Comparison of ENCODE assay signal across 8 mouse cellular contexts in genomic region chr8:105554087-105554486, GRCm38 (mm10). TPM values are rescaled to one million over a fixed set of nuclear protein-coding genes. Genes with fewer than 3 reads are reported as not detected.
A peak's percentile ranks its signal among the peaks of the same experiment; 100 is the strongest.
DNase-seq lines count a peak whose midpoint lies in the region; ATAC-seq and TF ChIP-seq lines count a peak whose summit lies in the region.

No protein-coding gene starts in this region.

- ATAC-seq in megakaryocyte-erythroid progenitor cell, adult 5-6 weeks (replicated peaks; ENCODE audit: low FRiP score, low TSS enrichment, poor library complexity, severe bottlenecking): peak; percentile 93

- DNase-seq in thymus, adult 2 months: peak; percentile 55
- no peak for DNase-seq in thymus, adult 18-20 months
- DNase-seq in cerebellum, adult 8-10 months: peak; percentile 76
- peak; percentile 58 for DNase-seq in gastrocnemius, postnatal 14 days
- DNase-seq in induced T-regulatory cell, adult 2 months (ENCODE audit: low read depth): peak; percentile 72
- peak; percentile 65 to 83 for DNase-seq in left cerebral cortex, postnatal 25 days (ENCODE audit: low spot score in 2 of 2)

- intact Hi-C loops in gastrocnemius, postnatal 14 days (cut with DNase I; ENCODE audit: low total_unique reads): loop anchor here (5.0 kb wide), 2 partner anchors 37 to 67 kb away; partner anchors contain the start of gene Hsd11b2
- intact Hi-C loops in left cerebral cortex, postnatal 25 days (cut with DNase I): loop anchor here (1.0 kb wide), 1 partner anchor 38 kb away; no protein-coding TSS in a partner anchor

- no peak overlapping the region for H3K27ac ChIP-seq in thymus, adult 2 months (ENCODE audit: control insufficient read depth, insufficient read depth, low read length)
- H3K27ac ChIP-seq in testis, adult 2 months (ENCODE audit: control insufficient read depth, insufficient read depth, low read depth, low read length): no peak overlapping the region

- no peak for TF ChIP-seq POLR2A in thymus, adult 2 months (IDR thresholded peaks at IDR 0.05; ENCODE audit: control insufficient read depth, extremely low read depth, insufficient read depth, low read length, poor library complexity)
- no peak for TF ChIP-seq POLR2A in testis, adult 2 months (IDR thresholded peaks at IDR 0.05; ENCODE audit: control insufficient read depth, low read depth, low read length)

- no peaks in the 10 kb centered on the region for H3K4me1 ChIP-seq in thymus, adult 2 months (replicated peaks; ENCODE audit: control insufficient read depth, insufficient read depth, low read length)
- no peaks in the 10 kb centered on the region for H3K4me1 ChIP-seq in testis, adult 2 months (ENCODE audit: control insufficient read depth, insufficient read depth, low read length)

- H3K27me3 ChIP-seq in thymus, adult 2 months (ENCODE audit: control insufficient read depth, insufficient read depth, low read length): no peaks in the 10 kb centered on the region
- no peaks in the 10 kb centered on the region for H3K27me3 ChIP-seq in testis, adult 2 months (ENCODE audit: control insufficient read depth, insufficient read depth, low read length)

- TF ChIP-seq CTCF in thymus, adult 2 months (IDR thresholded peaks at IDR 0.05; ENCODE audit: borderline replicate concordance, control insufficient read depth, extremely low read depth, insufficient read depth, low read length, poor library complexity): no peak
- TF ChIP-seq CTCF in testis, adult 2 months (IDR thresholded peaks at IDR 0.05; ENCODE audit: control insufficient read depth, insufficient read depth, insufficient replicate concordance, low read depth, low read length): peak; percentile 43; the same call in 1 of the 2 replicates

- H3K36me3 ChIP-seq in thymus, adult 2 months (ENCODE audit: control insufficient read depth, insufficient read depth, low read length): peaks cover 4% of the 10 kb centered on the region; the same call in 1 of the 2 replicates
- no peaks in the 10 kb centered on the region for H3K36me3 ChIP-seq in testis, adult 2 months (ENCODE audit: control insufficient read depth, insufficient read depth, low read length)

- no peak overlapping the region for H3K4me3 ChIP-seq in thymus, adult 2 months (ENCODE audit: control insufficient read depth, insufficient read depth, low read length)
- H3K4me3 ChIP-seq in testis, adult 2 months (ENCODE audit: control insufficient read depth, low read depth, low read length): no peak overlapping the region

RNA-seq across cellular contexts. Expression of gene Atp6v0d1, which starts 11.8 kb away (rescaled TPM):
- 112 and 119 TPM in 2 replicates for polyA plus RNA-seq in thymus, adult 2 months (2012; rRNA removed)
- total RNA-seq in gastrocnemius, postnatal 14 days (2021): 10 to 100 TPM; 43.2 to 44.7 TPM
- total RNA-seq in left cerebral cortex, postnatal 25 days (2021): 100 to 1,000 TPM; 317 to 340 TPM
- 51.9 and 70.3 TPM in 2 replicates for total RNA-seq in megakaryocyte-erythroid progenitor cell, adult 5-6 weeks (2014; fragmentation: Nextera tagmentation)
- total RNA-seq in megakaryocyte-erythroid progenitor cell, adult 5-6 weeks (2017): 21.0 and 32.0 TPM in 2 replicates
- polyA plus RNA-seq in testis, adult 2 months (2012; rRNA removed): 43.8 and 47.4 TPM in 2 replicates

RNA-seq across cellular contexts. Expression of gene Hsd11b2, which starts 35.5 kb away (rescaled TPM):
- 0.46 and 0.90 TPM in 2 replicates for polyA plus RNA-seq in thymus, adult 2 months (2012; rRNA removed)
- 1 to 10 TPM; 1.9 to 2.1 TPM for total RNA-seq in gastrocnemius, postnatal 14 days (2021)
- not detected for total RNA-seq in left cerebral cortex, postnatal 25 days (2021)
- total RNA-seq in megakaryocyte-erythroid progenitor cell, adult 5-6 weeks (2014; fragmentation: Nextera tagmentation): 0.20 TPM in 1 of 2 replicates, not detected in the other
- total RNA-seq in megakaryocyte-erythroid progenitor cell, adult 5-6 weeks (2017): 0.19 TPM in 1 of 2 replicates, not detected in the other
- 0.19 and 0.41 TPM in 2 replicates for polyA plus RNA-seq in testis, adult 2 months (2012; rRNA removed)

RNA-seq across cellular contexts. Expression of gene Ripor1, which starts 51.0 kb away (rescaled TPM):
- polyA plus RNA-seq in thymus, adult 2 months (2012; rRNA removed): 125 and 128 TPM in 2 replicates
- 10 to 100 TPM; 18.9 to 20.6 TPM for total RNA-seq in gastrocnemius, postnatal 14 days (2021)
- 10 to 100 TPM; 77.0 to 81.5 TPM for total RNA-seq in left cerebral cortex, postnatal 25 days (2021)
- 148 and 206 TPM in 2 replicates for total RNA-seq in megakaryocyte-erythroid progenitor cell, adult 5-6 weeks (2014; fragmentation: Nextera tagmentation)
- 16.7 and 20.6 TPM in 2 replicates for total RNA-seq in megakaryocyte-erythroid progenitor cell, adult 5-6 weeks (2017)
- 5.4 and 6.3 TPM in 2 replicates for polyA plus RNA-seq in testis, adult 2 months (2012; rRNA removed)

RNA-seq across cellular contexts. Expression of gene Zdhhc1, which starts 57.4 kb away (rescaled TPM):
- 22.3 and 23.5 TPM in 2 replicates for polyA plus RNA-seq in thymus, adult 2 months (2012; rRNA removed)
- 10 to 100 TPM; 10.1 to 11.2 TPM for total RNA-seq in gastrocnemius, postnatal 14 days (2021)
- 10 to 100 TPM; 34.9 to 35.6 TPM for total RNA-seq in left cerebral cortex, postnatal 25 days (2021)
- total RNA-seq in megakaryocyte-erythroid progenitor cell, adult 5-6 weeks (2014; fragmentation: Nextera tagmentation): 8.4 and 12.8 TPM in 2 replicates
- 2.2 and 3.8 TPM in 2 replicates for total RNA-seq in megakaryocyte-erythroid progenitor cell, adult 5-6 weeks (2017)
- polyA plus RNA-seq in testis, adult 2 months (2012; rRNA removed): 45.4 and 50.1 TPM in 2 replicates

Comparison
In these comparisons a context has a peak if more than half of its experiments do, and no peak if none do; other contexts are left out.
1. DNase-seq: peak in thymus, adult 2 months (single experiment), cerebellum, adult 8-10 months (single experiment), gastrocnemius, postnatal 14 days (single experiment), induced T-regulatory cell, adult 2 months (single experiment) and left cerebral cortex, postnatal 25 days (2 of 2); none in thymus, adult 18-20 months (0 of 2).
2. RNA of gene Atp6v0d1, which starts 11.8 kb away (total RNA-seq): 317 to 340 TPM in left cerebral cortex, postnatal 25 days; 21.0 to 70.3 TPM in megakaryocyte-erythroid progenitor cell, adult 5-6 weeks and 43.2 to 44.7 TPM in gastrocnemius, postnatal 14 days; every median in the first group is over 4 times any median in the second.